Mouse (Mus musculus): ENCODE results near the gene Cpsf4l. TPM values are rescaled to one million over a fixed set of nuclear protein-coding genes. Genes with fewer than 3 reads are reported as not detected.

Gene Cpsf4l
- total and polyA plus RNA-seq, 3 experiments = 0.13 to 0.43 TPM; not detected in 1

GRCm38 (mm10) chr11:113708629-113709213 is 1.1 kb downstream of the Cpsf4l start:
- H3K9ac ChIP-seq (ENCODE audit: insufficient read depth, low read depth) = no peak overlapping the region
- in situ Hi-C loops (cut with MboI; ENCODE audit: low pct_ligation_motif_present, low pct_unique_long_range_greater_than_20kb, low sequenced_read_pairs) = loop anchor here (25.0 kb wide), 1 partner anchor 954 kb away; the partner anchor contains the start of gene Rpl38

GRCm38 (mm10) chr11:113705966-113706652 is 3.7 kb downstream of the Cpsf4l start:
- peaks cover 0 to 14% of the 10 kb centered on the region in 2 experiments; a peak in 2 of 4 replicates for H3K4me1 ChIP-seq (ENCODE audit: control insufficient read depth in 1 of 2, insufficient read depth in 2 of 2)
- H3K79me2 ChIP-seq (replicated peaks; ENCODE audit: control insufficient read depth, extremely low read depth, insufficient read depth, poor library complexity, severe bottlenecking) = no peaks in the 10 kb centered on the region
- H3K27me3 ChIP-seq (replicated peaks) = no peaks in the 10 kb centered on the region
- no peak overlapping the region for H3K27ac ChIP-seq (ENCODE audit: insufficient read depth, low read depth)
- H3K9me3 ChIP-seq (replicated peaks; ENCODE audit: low read length) = no peaks in the 10 kb centered on the region
- no peak overlapping the region for H3K9ac ChIP-seq (ENCODE audit: insufficient read depth, low read depth)
- no peak overlapping the region for H3K4me3 ChIP-seq (replicated peaks in 1 of 3; ENCODE audit: low read depth in 2 of 3, low read length in 2 of 3, poor library complexity in 1 of 3)
- in situ Hi-C loops (cut with MboI; ENCODE audit: low pct_ligation_motif_present, low pct_unique_long_range_greater_than_20kb, low sequenced_read_pairs) (loop anchor here (25.0 kb wide), 1 partner anchor 956 kb away; the partner anchor contains the start of gene Rpl38), dilution Hi-C loops (cut with MboI; ENCODE audit: extremely low pct_ligation_motif_present, extremely low pct_unique_long_range_greater_than_20kb, low sequenced_read_pairs) (no loop called here)
- no peak for TF ChIP-seq ZKSCAN1 (IDR thresholded peaks at IDR 0.05; ENCODE audit: borderline replicate concordance, low read depth, low read length)
- no peak for DNase-seq (ENCODE audit: extremely low read depth)
- no peak overlapping the region for H3K4me2 ChIP-seq (ENCODE audit: insufficient read depth, low read depth, poor library complexity, severe bottlenecking)
- H3K36me3 ChIP-seq (replicated peaks in 1 of 2; ENCODE audit: control insufficient read depth in 1 of 2, insufficient read depth in 1 of 2, low read length in 1 of 2) = peaks cover 0 to 38% of the 10 kb centered on the region in 2 experiments

More at GRCm38 (mm10) chr11:113708629-113709213, 1.1 kb downstream of the Cpsf4l start:
- dilution Hi-C loops (cut with MboI; ENCODE audit: extremely low pct_ligation_motif_present, extremely low pct_unique_long_range_greater_than_20kb, low sequenced_read_pairs) = no loop called here
- Histone ChIP-seq H3K27ac (ENCODE audit: insufficient read depth, low read depth) (no peak overlapping the region), H3K27me3 (replicated peaks) (no peaks in the 10 kb centered on the region), H3K4me2 (ENCODE audit: insufficient read depth, low read depth, poor library complexity, severe bottlenecking) (no peak overlapping the region), H3K9me3 (replicated peaks; ENCODE audit: low read length) (no peaks in the 10 kb centered on the region), H3K4me1 (ENCODE audit: control insufficient read depth in 1 of 2, insufficient read depth in 2 of 2) (peaks cover 0 to 9% of the 10 kb centered on the region in 2 experiments; a peak in 2 of 4 replicates), H3K4me3 (replicated peaks in 1 of 3; ENCODE audit: low read depth in 2 of 3, low read length in 2 of 3, poor library complexity in 1 of 3) (no peak overlapping the region), H3K79me2 (replicated peaks; ENCODE audit: control insufficient read depth, extremely low read depth, insufficient read depth, poor library complexity, severe bottlenecking) (no peaks in the 10 kb centered on the region), H3K36me3 (replicated peaks in 1 of 2; ENCODE audit: control insufficient read depth in 1 of 2, insufficient read depth in 1 of 2, low read length in 1 of 2) (peaks cover 0 to 21% of the 10 kb centered on the region in 2 experiments)
- no peak for TF ChIP-seq MYC (IDR thresholded peaks at IDR 0.05; ENCODE audit: low read depth, low read length)
- no peak for DNase-seq (ENCODE audit: extremely low read depth)

GRCm38 (mm10) chr11:113703758-113704157 is 6.1 kb downstream of the Cpsf4l start:
- peak; percentile 76 for DNase-seq (ENCODE audit: extremely low read depth)
- peaks cover 0 to 47% of the 10 kb centered on the region in 2 experiments for H3K36me3 ChIP-seq (replicated peaks in 1 of 2; ENCODE audit: control insufficient read depth in 1 of 2, insufficient read depth in 1 of 2, low read length in 1 of 2)
- peaks cover 0 to 14% of the 10 kb centered on the region in 2 experiments; a peak in 2 of 4 replicates for H3K4me1 ChIP-seq (ENCODE audit: control insufficient read depth in 1 of 2, insufficient read depth in 2 of 2)
- H3K9ac ChIP-seq (ENCODE audit: insufficient read depth, low read depth) = no peak overlapping the region
- no peaks in the 10 kb centered on the region for H3K27me3 ChIP-seq (replicated peaks)
- in situ Hi-C loops (cut with MboI; ENCODE audit: low pct_ligation_motif_present, low pct_unique_long_range_greater_than_20kb, low sequenced_read_pairs) = loop anchor here (5.0 to 25.0 kb wide), 2 partner anchors 109 to 959 kb away; partner anchors contain the start of gene Rpl38
- no peaks in the 10 kb centered on the region for H3K79me2 ChIP-seq (replicated peaks; ENCODE audit: control insufficient read depth, extremely low read depth, insufficient read depth, poor library complexity, severe bottlenecking)
- dilution Hi-C loops (cut with MboI; ENCODE audit: extremely low pct_ligation_motif_present, extremely low pct_unique_long_range_greater_than_20kb, low sequenced_read_pairs) = no loop called here
- no peak overlapping the region for H3K4me3 ChIP-seq (replicated peaks in 1 of 3; ENCODE audit: low read depth in 2 of 3, low read length in 2 of 3, poor library complexity in 1 of 3)
- H3K4me2 ChIP-seq (ENCODE audit: insufficient read depth, low read depth, poor library complexity, severe bottlenecking) = no peak overlapping the region
- H3K9me3 ChIP-seq (replicated peaks; ENCODE audit: low read length) = no peaks in the 10 kb centered on the region
- H3K27ac ChIP-seq (ENCODE audit: insufficient read depth, low read depth) = no peak overlapping the region
- no peak for TF ChIP-seq RCOR1 (conservative IDR thresholded peaks at IDR 0.05; ENCODE audit: low read depth, low read length)
- peak; percentile 100 for TF ChIP-seq RAD21 (IDR thresholded peaks at IDR 0.05; ENCODE audit: low read depth, low read length)
- TF ChIP-seq E2F4 (IDR thresholded peaks at IDR 0.05; ENCODE audit: insufficient replicate concordance, low read depth, low read length) = no peak
- peak; percentile 95 for TF ChIP-seq ZC3H11A (IDR thresholded peaks at IDR 0.05; ENCODE audit: low read depth, low read length)
- TF ChIP-seq IRF4 (IDR thresholded peaks at IDR 0.05; ENCODE audit: low read depth, low read length) = no peak; the same call in 1 of the 2 replicates
- no peak for TF ChIP-seq SIN3A (IDR thresholded peaks at IDR 0.05; ENCODE audit: low read length)
- no peak for TF ChIP-seq HCFC1 (IDR thresholded peaks at IDR 0.05; ENCODE audit: low read depth, low read length)
- no peak for TF ChIP-seq POLR2A (IDR thresholded peaks at IDR 0.05; ENCODE audit: low read depth, low read length)
- no peak for TF ChIP-seq TCF12 (IDR thresholded peaks at IDR 0.05; ENCODE audit: low read depth, low read length)
- no peak for TF ChIP-seq USF2 (conservative IDR thresholded peaks at IDR 0.05; ENCODE audit: low read depth, low read length)
- TF ChIP-seq MAZ (IDR thresholded peaks at IDR 0.05; ENCODE audit: low read depth, low read length) = no peak
- TF ChIP-seq MAFK (IDR thresholded peaks at IDR 0.05; ENCODE audit: insufficient replicate concordance, low read length) = no peak
- TF ChIP-seq SMC3 (IDR thresholded peaks at IDR 0.05; ENCODE audit: low read depth, low read length) = peak; percentile 99
- no peak for TF ChIP-seq POLR2AphosphoS2 (IDR thresholded peaks at IDR 0.05; ENCODE audit: low read depth, low read length)
- TF ChIP-seq CHD1 (IDR thresholded peaks at IDR 0.05; ENCODE audit: low read depth, low read length) = no peak
- no peak for TF ChIP-seq USF1 (IDR thresholded peaks at IDR 0.05; ENCODE audit: low read depth, low read length)
- TF ChIP-seq MYC (IDR thresholded peaks at IDR 0.05; ENCODE audit: low read depth, low read length) = 0 out of 2 replicates have a peak, but pooled peaks have one; percentile 33
- peak; percentile 30; the same call in 1 of the 2 replicates for TF ChIP-seq NRF1 (IDR thresholded peaks at IDR 0.05; ENCODE audit: low read depth, low read length)
- no peak for TF ChIP-seq KAT2A (IDR thresholded peaks at IDR 0.05; ENCODE audit: insufficient replicate concordance, low read length)
- TF ChIP-seq PAX5 (IDR thresholded peaks at IDR 0.05; ENCODE audit: low read length) = no peak
- TF ChIP-seq MXI1 (IDR thresholded peaks at IDR 0.05; ENCODE audit: low read depth, low read length) = no peak
- TF ChIP-seq CTCF (conservative IDR thresholded peaks at IDR 0.05 in 1 of 2, IDR thresholded peaks at IDR 0.05 in 1 of 2; ENCODE audit: low read depth in 2 of 2, low read length in 2 of 2) = peak; percentile 98 to 100

Data from CH12.LX (cell line).